Mouse (Mus musculus) lung, adult 10 weeks (tissue): Measurements from ENCODE around the gene Fos. TPM values are rescaled to one million over a fixed set of nuclear protein-coding genes. Genes with fewer than 3 reads are reported as not detected.

Experiments
- polyA plus RNA-seq: library from polyadenylated mRNA; stranded (reverse); fragments of 350-450 nt; fragmentation: Illumina TruSeq; extraction: RNeasy Lipid Tissue Mini Kit (QIAGEN cat#74804); gene quantifications from one replicate; pipeline ENCODE4 v1.2.3, GENCODE M21; 2014; ENCODE audit warnings: low read depth, low replicate concordance; ENCODE audit not compliant: insufficient read depth

The Fos gene
- 31.6 TPM for polyA plus RNA-seq

DNA sequence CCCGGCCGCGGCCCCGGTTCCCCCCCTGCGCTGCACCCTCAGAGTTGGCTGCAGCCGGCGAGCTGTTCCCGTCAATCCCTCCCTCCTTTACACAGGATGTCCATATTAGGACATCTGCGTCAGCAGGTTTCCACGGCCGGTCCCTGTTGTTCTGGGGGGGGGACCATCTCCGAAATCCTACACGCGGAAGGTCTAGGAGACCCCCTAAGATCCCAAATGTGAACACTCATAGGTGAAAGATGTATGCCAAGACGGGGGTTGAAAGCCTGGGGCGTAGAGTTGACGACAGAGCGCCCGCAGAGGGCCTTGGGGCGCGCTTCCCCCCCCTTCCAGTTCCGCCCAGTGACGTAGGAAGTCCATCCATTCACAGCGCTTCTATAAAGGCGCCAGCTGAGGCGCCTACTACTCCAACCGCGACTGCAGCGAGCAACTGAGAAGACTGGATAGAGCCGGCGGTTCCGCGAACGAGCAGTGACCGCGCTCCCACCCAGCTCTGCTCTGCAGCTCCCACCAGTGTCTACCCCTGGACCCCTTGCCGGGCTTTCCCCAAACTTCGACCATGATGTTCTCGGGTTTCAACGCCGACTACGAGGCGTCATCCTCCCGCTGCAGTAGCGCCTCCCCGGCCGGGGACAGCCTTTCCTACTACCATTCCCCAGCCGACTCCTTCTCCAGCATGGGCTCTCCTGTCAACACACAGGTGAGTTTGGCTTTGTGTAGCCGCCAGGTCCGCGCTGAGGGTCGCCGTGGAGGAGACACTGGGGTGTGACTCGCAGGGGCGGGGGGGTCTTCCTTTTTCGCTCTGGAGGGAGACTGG is at the start of gene Fos:
Gene Fos (plus strand): TSS at position 410 of the 817 bp plus-strand sequence.

Other genes starting within 250 kb of the Fos start
- 6.7 TPM for gene Mlh3, start 203.3 kb upstream of the Fos start, polyA plus RNA-seq
- 41.0 TPM for gene Acyp1, start 185.5 kb upstream of the Fos start, polyA plus RNA-seq
- gene Zc2hc1c, start 185.3 kb upstream of the Fos start, polyA plus RNA-seq, result 2.2 TPM
- gene Nek9, start 134.5 kb upstream of the Fos start, polyA plus RNA-seq, result 33.6 TPM
- 156 TPM for gene Tmed10, start 99.0 kb upstream of the Fos start, polyA plus RNA-seq
- gene Jdp2, start 125.1 kb downstream of the Fos start, polyA plus RNA-seq, result 21.4 TPM
- 13.1 TPM for gene Batf, start 212.8 kb downstream of the Fos start, polyA plus RNA-seq